Mouse (Mus musculus) testis, postnatal 10 days (tissue): ENCODE measurements around the gene 4930438A08Rik.
"Not testable (repeated sequence)": the region's sequence is repeated elsewhere in the genome, so short reads cannot be mapped to it uniquely, and the experiment has no call there.

Source experiments
- DNase-seq: peaks from one replicate; pipeline ENCODE4 v3.0.0; 2021; ENCODE audit warnings: low spot score

4930438A08Rik gene

DNA sequence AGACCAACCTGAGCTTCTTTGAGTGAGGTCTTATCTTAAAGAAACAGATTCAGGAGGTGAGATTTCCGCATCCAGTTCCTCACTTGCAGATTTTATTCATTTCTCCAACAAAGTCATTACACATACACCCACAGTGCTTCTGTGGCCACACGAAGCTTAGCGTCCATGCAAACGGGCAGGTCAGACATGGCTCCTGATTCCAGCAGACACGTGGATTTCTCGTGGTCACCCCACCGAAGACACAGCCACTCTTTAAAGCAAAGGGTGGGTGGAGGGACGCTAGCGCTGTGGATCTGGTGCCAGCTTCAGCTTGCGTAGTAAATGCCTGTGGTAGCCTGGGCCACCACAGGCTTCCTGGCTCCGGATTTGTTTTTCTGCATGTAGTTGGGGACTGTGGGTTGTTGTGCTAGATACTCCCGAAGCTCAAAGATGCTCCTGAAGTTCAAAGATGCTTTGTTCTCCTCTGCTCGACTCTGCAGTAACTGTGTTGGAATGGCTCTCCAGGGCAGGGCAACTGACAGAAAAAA, 7.4 kb downstream of the 4930438A08Rik start:
- no peak for DNase-seq

GRCm38 (mm10) chr11:58282518-58282917, 7.9 kb downstream of the 4930438A08Rik start:
- DNase-seq: no peak

GRCm38 (mm10) chr11:58289992-58290682, 15.5 kb downstream of the 4930438A08Rik start:
- no peak for DNase-seq

DNA sequence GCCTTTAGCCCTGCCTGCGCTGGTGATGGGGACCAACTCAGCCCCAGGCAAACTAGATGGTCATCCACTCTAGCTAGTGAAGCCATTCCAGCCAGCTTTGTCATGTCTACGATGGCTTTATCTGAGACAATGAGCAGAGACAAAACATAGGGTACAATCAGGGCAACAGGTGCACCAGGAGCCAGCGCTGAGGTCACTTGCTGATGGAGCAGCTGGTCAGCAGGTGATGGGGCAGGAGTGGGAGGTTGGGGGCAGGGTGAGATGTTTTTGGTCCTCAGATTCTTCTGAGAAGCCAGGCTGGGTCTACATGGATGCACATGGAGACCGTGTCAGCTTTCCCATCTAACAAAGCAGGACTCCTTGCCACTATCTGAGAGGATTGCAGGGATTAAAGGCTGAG, 16.2 kb downstream of the 4930438A08Rik start:
- no peak for DNase-seq

GRCm38 (mm10) chr11:58292791-58293190, 18.2 kb downstream of the 4930438A08Rik start:
- no peak for DNase-seq

DNA sequence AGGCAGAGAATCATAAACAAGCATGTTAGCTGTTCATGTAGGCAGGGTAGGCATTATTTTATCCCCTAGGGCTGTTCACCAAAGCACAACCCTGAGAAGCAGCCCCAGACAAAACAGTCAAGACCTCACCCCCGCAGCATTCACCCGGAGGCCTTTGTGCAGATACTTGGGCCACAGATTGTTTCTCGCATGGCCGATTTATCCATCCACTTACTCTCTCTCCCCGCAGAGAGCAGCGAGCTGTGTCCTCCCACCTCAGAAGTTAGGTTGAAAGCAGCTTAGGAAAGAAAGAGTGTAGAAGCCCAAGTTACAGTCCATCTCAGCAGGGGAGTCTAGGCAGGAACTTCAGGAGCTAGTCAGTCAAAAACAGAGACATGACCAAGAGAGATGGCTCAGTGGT, 22.8 kb downstream of the 4930438A08Rik start:
- no peak for DNase-seq

DNA sequence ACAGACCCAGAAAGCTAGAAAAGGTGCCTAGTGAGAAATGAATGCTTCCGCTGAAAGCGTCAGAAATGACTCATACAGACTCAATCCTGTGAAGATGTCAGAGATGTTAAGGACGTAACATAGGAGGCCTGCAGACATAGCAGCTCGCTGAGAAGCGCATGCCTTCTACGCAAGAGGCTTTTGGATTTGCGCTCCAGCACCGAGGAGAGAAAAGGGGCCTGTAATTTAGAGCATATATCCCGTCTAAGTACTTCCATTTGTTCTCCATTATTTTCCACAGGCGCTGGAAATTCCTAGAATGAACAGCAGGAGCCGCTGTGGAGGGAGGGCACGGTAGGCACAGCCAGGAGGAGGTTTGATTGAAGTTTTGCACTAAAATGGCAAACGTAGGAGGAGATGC, 26.5 kb downstream of the 4930438A08Rik start:
- peak; percentile 81 for DNase-seq

- peak; percentile 96 for DNase-seq
Observed at GRCm38 (mm10) chr11:58301837-58302754, 27.5 kb downstream of the 4930438A08Rik start.

DNA sequence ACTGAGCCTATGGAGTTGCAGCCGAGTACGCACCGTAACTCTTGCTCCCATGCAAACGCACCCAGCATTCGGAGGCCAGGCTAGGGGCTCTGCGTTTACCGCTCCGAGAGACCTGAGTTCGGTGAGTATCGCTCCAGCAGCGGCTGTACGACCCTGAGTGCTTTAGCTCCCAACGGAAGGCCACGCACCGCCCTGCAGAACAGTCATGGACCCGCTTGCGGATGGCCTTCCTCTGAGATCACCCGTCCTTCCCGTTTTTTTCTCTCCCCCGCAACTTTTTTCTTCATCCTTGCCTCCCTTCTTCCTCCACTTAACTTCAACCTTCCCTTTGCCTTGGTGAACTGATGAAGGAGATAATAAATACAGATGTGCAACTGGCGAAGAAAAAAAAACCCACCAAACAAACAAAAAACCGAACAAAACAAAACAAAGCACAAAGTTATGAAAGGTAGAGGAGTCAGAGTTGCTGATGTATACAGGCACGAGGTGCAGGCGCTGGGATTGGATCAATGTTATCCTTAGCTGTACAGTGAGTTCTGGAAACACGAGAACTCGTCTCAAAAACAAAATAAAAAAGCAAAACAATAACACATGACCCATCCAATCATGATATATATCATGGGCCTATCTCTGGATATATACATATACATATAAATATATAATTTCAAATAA, 28.3 kb downstream of the 4930438A08Rik start:
- DNase-seq: no peak

GRCm38 (mm10) chr11:58303594-58303993, 29.0 kb downstream of the 4930438A08Rik start:
- no peak for DNase-seq

DNA sequence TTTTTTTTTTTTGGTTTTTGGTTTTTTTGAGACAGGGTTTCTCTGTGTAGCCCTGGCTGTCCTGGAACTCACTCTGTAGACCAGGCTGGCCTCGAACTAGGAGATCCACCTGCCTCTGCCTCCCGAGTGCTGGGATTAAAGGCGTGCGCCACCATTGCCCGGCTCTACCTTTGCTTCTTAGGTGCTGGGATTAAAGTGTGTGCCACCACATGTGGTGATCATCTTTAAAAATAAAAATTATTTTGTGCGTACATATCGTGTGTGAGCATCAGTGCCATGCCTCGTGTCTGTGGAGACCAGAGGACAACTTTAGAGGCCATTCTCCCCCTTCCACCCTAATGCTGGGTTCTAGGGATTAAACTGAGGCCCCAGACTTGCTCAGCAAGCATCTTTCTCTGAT, 30.7 kb downstream of the 4930438A08Rik start:
- DNase-seq: not testable (repeated sequence)

- peak; percentile 95 for DNase-seq
Observed at GRCm38 (mm10) chr11:58306860-58307308, 32.3 kb downstream of the 4930438A08Rik start, which contains the start of gene Zfp692. Zfp692 (plus strand) TSS chr11:58307069.

GRCm38 (mm10) chr11:58307411-58308080, 32.9 kb downstream of the 4930438A08Rik start:
- DNase-seq: peak; percentile 64

DNA sequence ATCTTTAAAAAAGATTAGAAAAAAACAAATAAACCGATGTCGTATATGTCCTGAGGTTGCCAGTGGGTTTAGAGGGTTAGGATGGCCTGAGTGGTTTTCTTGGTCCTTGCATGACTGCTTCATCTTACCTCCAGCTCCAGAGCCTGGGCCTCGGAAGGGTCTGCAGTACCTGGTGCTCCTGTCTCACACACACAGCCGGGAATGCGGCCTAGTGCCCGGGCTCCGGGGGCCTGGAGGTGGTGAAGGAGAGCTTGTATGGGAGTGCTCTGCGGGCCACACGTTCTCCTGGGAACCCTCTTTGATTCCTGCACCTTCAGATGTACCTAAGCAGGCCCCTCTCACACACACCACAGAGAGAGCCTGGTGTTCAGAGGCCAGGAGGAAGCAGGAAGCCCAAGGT, 34.1 kb downstream of the 4930438A08Rik start:
- no peak for DNase-seq

DNA sequence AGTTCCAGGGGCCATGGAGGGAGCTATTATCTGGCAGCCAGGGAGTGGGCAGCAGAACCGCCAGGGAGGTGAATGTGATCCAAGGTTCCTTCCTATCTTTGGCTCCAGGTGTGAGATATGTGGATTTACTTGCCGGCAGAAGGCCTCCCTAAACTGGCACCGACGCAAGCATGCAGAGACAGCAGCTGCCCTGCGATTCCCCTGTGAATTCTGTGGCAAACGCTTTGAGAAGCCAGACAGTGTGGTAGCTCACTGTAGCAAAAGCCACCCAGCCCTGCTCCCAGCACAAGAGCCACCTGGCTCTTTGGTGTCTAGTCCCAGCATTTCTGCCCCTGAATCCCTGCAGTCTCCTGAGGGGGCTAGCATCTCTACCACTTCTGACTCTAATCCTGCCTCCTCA, 39.5 kb downstream of the 4930438A08Rik start:
- no peak for DNase-seq

DNA sequence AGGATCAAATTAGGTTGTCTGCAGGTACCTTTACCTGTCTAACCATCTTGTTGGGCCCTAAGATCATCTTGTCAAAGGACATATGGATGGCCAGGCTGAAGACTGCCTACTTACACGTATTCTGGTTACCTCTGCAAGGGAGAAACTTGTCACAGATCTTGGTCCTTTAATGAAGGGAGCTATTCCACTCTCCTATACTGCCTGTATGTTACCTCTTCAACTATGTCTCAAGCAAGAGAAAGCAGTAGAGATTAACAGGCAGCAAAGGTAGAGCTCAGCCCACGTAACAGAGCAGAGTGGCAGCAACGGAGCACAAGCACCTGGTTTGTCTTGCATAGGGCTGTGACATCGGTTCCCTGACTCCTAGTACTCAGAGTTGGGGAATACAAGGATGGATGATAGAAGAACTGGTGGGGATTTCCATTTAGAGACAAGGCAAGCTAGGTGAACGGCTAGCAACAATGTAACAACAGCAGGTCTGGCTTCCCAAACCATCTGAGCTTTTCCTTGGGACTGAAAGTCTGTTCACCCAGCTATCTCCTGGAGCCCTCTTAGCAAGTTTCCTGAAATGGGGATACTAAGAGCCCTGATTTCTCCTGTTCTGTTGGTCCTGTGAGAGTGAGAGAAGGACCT, 41.1 kb downstream of the 4930438A08Rik start:
- DNase-seq: no peak

GRCm38 (mm10) chr11:58316344-58316743, 41.7 kb downstream of the 4930438A08Rik start:
- DNase-seq: no peak

- no peak for DNase-seq
Observed at GRCm38 (mm10) chr11:58316768-58317390, 42.3 kb downstream of the 4930438A08Rik start.

DNA sequence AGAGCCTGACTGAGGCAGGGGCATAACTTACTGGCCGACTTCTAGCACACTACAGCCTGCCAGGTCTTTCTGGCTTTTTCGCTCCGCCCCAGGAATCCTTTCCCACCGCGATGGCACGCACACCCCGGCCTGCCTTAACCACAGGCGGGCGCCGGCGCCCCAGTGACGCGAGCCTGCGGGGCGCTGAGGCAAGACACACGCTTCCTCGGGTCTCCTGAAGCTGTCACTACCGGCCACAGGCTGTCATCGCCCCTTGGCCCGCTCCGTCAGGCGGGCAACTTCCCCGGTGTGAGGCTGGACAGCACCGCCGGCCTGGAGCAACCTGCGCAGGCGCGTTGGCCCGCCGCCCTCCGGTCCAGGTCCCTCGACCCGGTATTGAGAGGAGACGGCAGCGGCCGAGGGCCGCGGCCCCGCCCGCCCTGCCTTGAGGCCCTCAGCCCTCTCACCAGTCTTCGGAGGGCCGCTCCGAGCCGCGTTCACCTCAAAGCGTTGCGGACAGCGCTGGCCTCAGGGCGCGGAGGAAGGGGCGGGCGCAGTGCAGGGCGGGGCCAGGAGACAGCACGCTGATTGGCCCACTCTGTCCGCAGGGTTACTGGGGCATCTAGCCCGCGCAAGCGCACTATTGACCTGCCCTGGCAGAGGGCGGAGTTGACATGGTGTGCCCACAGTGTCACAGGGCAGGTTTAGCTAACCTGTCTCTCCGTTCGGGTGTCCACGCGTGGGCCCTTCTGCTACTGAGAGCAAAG, 48.4 kb downstream of the 4930438A08Rik start:
- DNase-seq: peak; percentile 98
